Mouse (Mus musculus) E14TG2a.4 (cell line): Measurements from ENCODE around the gene Lcn12.

ENCODE experiments used
- CTCF ChIP-seq: conservative IDR thresholded peaks from 2 replicates; pipeline ENCODE4 v1.5.1; 2014; ENCODE audit warnings: low read length
- NANOG ChIP-seq: IDR thresholded peaks from 2 replicates; pipeline ENCODE4 v1.6.1; 2014; ENCODE audit warnings: borderline replicate concordance, low read length, mixed read lengths
- POU5F1 ChIP-seq: IDR thresholded peaks from 2 replicates; pipeline ENCODE4 v1.6.1; 2014; ENCODE audit warnings: low read length, borderline replicate concordance

DNA sequence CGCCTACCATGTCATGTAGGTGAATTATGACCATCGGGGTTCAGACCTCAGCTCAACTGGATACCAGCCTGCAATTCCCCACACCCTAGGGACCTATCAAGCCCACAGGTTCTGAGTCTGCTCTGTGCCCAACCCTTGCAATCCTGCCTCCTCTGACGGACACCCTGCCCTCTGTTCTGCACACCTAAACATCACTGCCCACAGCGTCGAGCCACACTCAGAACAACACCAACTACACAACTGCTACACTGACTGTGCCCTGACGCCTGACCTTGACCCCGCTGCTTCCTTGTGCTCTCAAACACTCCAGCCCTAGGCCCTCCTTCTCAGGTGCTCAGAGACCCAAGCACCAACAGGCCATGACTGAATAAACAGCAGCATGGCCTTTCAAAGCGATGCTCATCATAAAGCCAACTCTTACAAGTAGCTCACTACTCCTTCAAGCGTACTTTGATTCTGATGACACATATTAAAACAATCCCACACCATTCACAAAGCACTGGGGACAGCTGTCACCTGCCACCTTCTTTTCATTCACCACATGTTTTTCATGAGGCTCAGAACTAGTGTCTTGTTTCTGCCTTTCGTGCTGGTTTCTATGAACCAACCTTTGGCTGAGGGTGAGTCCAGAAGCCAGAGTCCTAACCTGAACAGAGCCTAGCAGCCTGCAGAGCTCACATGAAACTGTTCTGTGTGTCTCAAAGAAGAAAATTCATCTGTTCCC lies 48.1 kb upstream of the Lcn12 start:
- no peak for TF ChIP-seq CTCF
- TF ChIP-seq POU5F1, result no peak
- no peak for TF ChIP-seq NANOG
